ENCODE assay signal across 10 mouse cellular contexts in the genomic region with DNA sequence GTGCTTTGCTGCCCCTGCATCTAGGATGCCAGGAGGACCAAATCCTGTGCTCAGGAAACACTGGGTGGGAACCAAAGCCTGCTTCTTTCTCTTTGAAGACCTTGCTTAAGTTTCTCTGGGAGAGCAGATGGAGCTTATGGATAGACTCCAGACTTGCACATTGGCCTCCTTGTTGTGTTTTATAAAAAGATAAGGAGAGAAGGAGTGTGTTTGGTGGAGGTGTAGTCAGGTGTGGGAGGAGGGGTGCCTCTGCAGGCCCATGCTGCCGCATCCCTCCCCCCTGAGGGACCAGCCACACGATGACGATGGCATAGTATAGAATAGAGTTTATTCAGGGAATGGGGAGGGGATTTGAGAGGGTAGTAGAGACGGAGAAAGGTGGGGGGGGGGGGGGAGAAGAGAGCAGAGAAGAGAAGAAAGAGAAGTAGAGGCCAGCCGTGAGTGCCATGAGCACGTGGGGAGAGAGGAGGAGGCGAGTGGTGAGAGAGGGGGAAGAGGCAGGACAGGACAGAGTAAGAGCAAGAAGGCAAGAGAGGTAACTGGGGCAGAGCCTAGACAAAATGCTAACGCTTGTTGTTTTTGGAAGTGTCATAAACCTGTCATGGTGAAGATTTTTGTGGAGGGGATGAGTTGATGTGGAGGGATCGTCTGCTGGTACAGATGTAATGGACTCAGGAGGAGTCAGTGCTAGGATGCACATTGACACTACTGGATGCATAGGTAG. TPM values are rescaled to one million over a fixed set of nuclear protein-coding genes. Genes with fewer than 3 reads are reported as not detected.
A peak's percentile ranks its signal among the peaks of the same experiment; 100 is the strongest.
DNase-seq lines count a peak whose midpoint lies in the region; ATAC-seq and TF ChIP-seq lines count a peak whose summit lies in the region.
"Had no signal": no experiment of that assay in that cellular context is flagged by ENCODE, and none has a peak within 500 bp of the region (broad histone marks: within the 10 kb centered on the region; RNA-seq: fewer than 3 reads in every experiment).

No protein-coding gene starts in this region.

- peaks cover 35% of the 10 kb centered on the region for H3K4me1 ChIP-seq in forebrain, embryonic 13.5 days
- H3K4me1 ChIP-seq in liver, embryonic 14.5 days (replicated peaks; ENCODE audit: control insufficient read depth in 2 of 2, insufficient read depth in 2 of 2, low read length in 1 of 2) = peaks cover 12 to 15% of the 10 kb centered on the region in 2 experiments

- DNase-seq in gastrocnemius, adult 2 months = no peak
- DNase-seq in gastrocnemius, postnatal 4 days (ENCODE audit: low spot score in 2 of 2) = no peak
- peak; percentile 22 for DNase-seq in A20 (ENCODE audit: low read depth, low spot score)
- DNase-seq in liver, embryonic 14.5 days (ENCODE audit: low read depth in 3 of 3, low spot score in 3 of 3) = no peak
- DNase-seq in adrenal gland, postnatal 10 days = no peak
- DNase-seq in right cerebral cortex, postnatal 10 days (ENCODE audit: low spot score in 2 of 2) = no peak

- peak overlapping the region; percentile 80 for H3K4me3 ChIP-seq in gastrocnemius, adult 2 months
- H3K4me3 ChIP-seq in forebrain, embryonic 13.5 days = peak overlapping the region; percentile 92
- H3K4me3 ChIP-seq in liver, embryonic 14.5 days (ENCODE audit: insufficient read depth in 1 of 2, low read depth in 2 of 2, low read length in 2 of 2) = peak overlapping the region; percentile 76 to 98

- no peak for TF ChIP-seq EP300 in liver, embryonic 14.5 days (IDR thresholded peaks at IDR 0.05; ENCODE audit: low read depth)

- H3K36me3 ChIP-seq in forebrain, embryonic 13.5 days (ENCODE audit: poor library complexity, severe bottlenecking) = peaks cover 30% of the 10 kb centered on the region
- H3K36me3 ChIP-seq in liver, embryonic 14.5 days (replicated peaks; ENCODE audit: control insufficient read depth, insufficient read depth, low read depth) = peaks cover 9% of the 10 kb centered on the region

- intact Hi-C loops in gastrocnemius, adult 2 months (cut with DNase I) = loop anchor here (10.0 kb wide), 1 partner anchor 682 kb away; a partner anchor contains a TSS

- peak overlapping the region; percentile 93 for H3K9ac ChIP-seq in forebrain, embryonic 13.5 days
- H3K9ac ChIP-seq in liver, embryonic 14.5 days (replicated peaks) = peak overlapping the region; percentile 92

- ATAC-seq in forebrain, embryonic 13.5 days = no peak
- ATAC-seq in liver, embryonic 14.5 days (ENCODE audit: insufficient read depth) = no peak
- ATAC-seq in activated CD4-positive, CD25-positive, alpha-beta regulatory T cell, adult 4 months = no peak

- no peaks in the 10 kb centered on the region for H3K9me3 ChIP-seq in forebrain, embryonic 13.5 days (replicated peaks)
- no peaks in the 10 kb centered on the region for H3K9me3 ChIP-seq in liver, embryonic 14.5 days (ENCODE audit: control insufficient read depth, low read length)

- no peak for TF ChIP-seq CTCF in gastrocnemius, adult 2 months (IDR thresholded peaks at IDR 0.05)
- TF ChIP-seq CTCF in liver, embryonic 14.5 days (IDR thresholded peaks at IDR 0.05; ENCODE audit: low read depth) = no peak

- peak overlapping the region; percentile 81 for H3K4me2 ChIP-seq in forebrain, embryonic 13.5 days
- H3K4me2 ChIP-seq in liver, embryonic 14.5 days (ENCODE audit: low read depth) = peak overlapping the region; percentile 94

- H3K27me3 ChIP-seq in forebrain, embryonic 13.5 days = no peaks in the 10 kb centered on the region
- no peaks in the 10 kb centered on the region for H3K27me3 ChIP-seq in liver, embryonic 14.5 days (ENCODE audit: control insufficient read depth, insufficient read depth, low read length)

- 87% methylated on average over 9 of the region's 9 CpGs for WGBS in forebrain, embryonic 13.5 days
- WGBS in liver, embryonic 14.5 days (ENCODE audit: insufficient replicate concordance) = 60% methylated on average over 9 of the region's 9 CpGs

- H3K27ac ChIP-seq in gastrocnemius, adult 2 months = peak overlapping the region; percentile 100; the same call in 1 of the 2 replicates
- no peak overlapping the region for H3K27ac ChIP-seq in forebrain, embryonic 13.5 days
- no peak overlapping the region for H3K27ac ChIP-seq in liver, embryonic 14.5 days

RNA-seq across cellular contexts. Expression of a gene that starts 0.8 kb away (rescaled TPM):
- 1 to 10 TPM; 7.3 to 7.4 TPM for total RNA-seq in gastrocnemius, adult 2 months (2021)
- total RNA-seq in gastrocnemius, postnatal 4 days (2021) = 1 to 10 TPM; 6.2 to 9.9 TPM
- 24.5 and 25.8 TPM in 2 replicates for polyA plus RNA-seq in forebrain, embryonic 13.5 days (2015; fragmentation: Nextera tagmentation; extraction: Ambion mirVana)
- 8.0 and 11.0 TPM in 2 replicates for polyA plus RNA-seq in liver, embryonic 14.5 days (2012; rRNA removed)
- 3.2 and 3.4 TPM in 2 replicates for polyA plus RNA-seq in liver, embryonic 14.5 days (2014; fragmentation: Nextera tagmentation; extraction: Ambion mirVana)
- 10 to 100 TPM; 13.8 to 17.8 TPM for total RNA-seq in adrenal gland, postnatal 10 days (2021)
- polyA plus RNA-seq in activated CD4-positive, CD25-positive, alpha-beta regulatory T cell, adult 4 months (2017; shearing (Covaris generic)) = 10 to 100 TPM in 1 of 2 experiments, 1 to 10 TPM in 1; 9.2 to 13.2 TPM

RNA-seq across cellular contexts. Expression of a gene that starts 13.5 kb away (rescaled TPM):
- not detected for total RNA-seq in gastrocnemius, adult 2 months (2021)
- not detected for total RNA-seq in gastrocnemius, postnatal 4 days (2021)
- not detected in 2 replicates for polyA plus RNA-seq in forebrain, embryonic 13.5 days (2015; fragmentation: Nextera tagmentation; extraction: Ambion mirVana)
- not detected in 2 replicates for polyA plus RNA-seq in liver, embryonic 14.5 days (2012; rRNA removed)
- not detected in 2 replicates for polyA plus RNA-seq in liver, embryonic 14.5 days (2014; fragmentation: Nextera tagmentation; extraction: Ambion mirVana)
- total RNA-seq in adrenal gland, postnatal 10 days (2021) = not detected
- not detected for polyA plus RNA-seq in activated CD4-positive, CD25-positive, alpha-beta regulatory T cell, adult 4 months (2017; shearing (Covaris generic))
- total RNA-seq: common myeloid progenitor, adult 5-6 weeks; megakaryocyte-erythroid progenitor cell, adult 5-6 weeks had no signal

RNA-seq across cellular contexts. Expression of a gene that starts 14.9 kb away (rescaled TPM):
- 10 to 100 TPM; 36.5 to 41.1 TPM for total RNA-seq in gastrocnemius, adult 2 months (2021)
- 10 to 100 TPM; 24.2 to 26.7 TPM for total RNA-seq in gastrocnemius, postnatal 4 days (2021)
- 92.5 and 97.4 TPM in 2 replicates for polyA plus RNA-seq in forebrain, embryonic 13.5 days (2015; fragmentation: Nextera tagmentation; extraction: Ambion mirVana)
- polyA plus RNA-seq in liver, embryonic 14.5 days (2012; rRNA removed) = 40.1 and 51.8 TPM in 2 replicates
- polyA plus RNA-seq in liver, embryonic 14.5 days (2014; fragmentation: Nextera tagmentation; extraction: Ambion mirVana) = 77.9 and 84.2 TPM in 2 replicates
- 10 to 100 TPM; 38.3 to 48.1 TPM for total RNA-seq in adrenal gland, postnatal 10 days (2021)
- polyA plus RNA-seq in activated CD4-positive, CD25-positive, alpha-beta regulatory T cell, adult 4 months (2017; shearing (Covaris generic)) = 100 to 1,000 TPM; 178 to 195 TPM

RNA-seq across cellular contexts. Expression of a gene that starts 53.1 kb away (rescaled TPM):
- total RNA-seq in gastrocnemius, adult 2 months (2021) = not detected
- not detected for total RNA-seq in gastrocnemius, postnatal 4 days (2021)
- not detected in 2 replicates for polyA plus RNA-seq in forebrain, embryonic 13.5 days (2015; fragmentation: Nextera tagmentation; extraction: Ambion mirVana)
- polyA plus RNA-seq in liver, embryonic 14.5 days (2012; rRNA removed) = not detected in 2 replicates
- polyA plus RNA-seq in liver, embryonic 14.5 days (2014; fragmentation: Nextera tagmentation; extraction: Ambion mirVana) = not detected in 2 replicates
- not detected for total RNA-seq in adrenal gland, postnatal 10 days (2021)
- not detected for polyA plus RNA-seq in activated CD4-positive, CD25-positive, alpha-beta regulatory T cell, adult 4 months (2017; shearing (Covaris generic))
- total RNA-seq: common myeloid progenitor, adult 5-6 weeks; megakaryocyte-erythroid progenitor cell, adult 5-6 weeks had no signal
